Mouse (Mus musculus): ENCODE data around the gene Itga11. TPM values are rescaled to one million over a fixed set of nuclear protein-coding genes. Genes with fewer than 3 reads are reported as not detected.
A peak's percentile ranks its signal among the peaks of the same experiment; 100 is the strongest.

Gene Itga11
- total and polyA plus RNA-seq, 3 experiments = 0.04 to 0.31 (median 0.04) TPM

DNA sequence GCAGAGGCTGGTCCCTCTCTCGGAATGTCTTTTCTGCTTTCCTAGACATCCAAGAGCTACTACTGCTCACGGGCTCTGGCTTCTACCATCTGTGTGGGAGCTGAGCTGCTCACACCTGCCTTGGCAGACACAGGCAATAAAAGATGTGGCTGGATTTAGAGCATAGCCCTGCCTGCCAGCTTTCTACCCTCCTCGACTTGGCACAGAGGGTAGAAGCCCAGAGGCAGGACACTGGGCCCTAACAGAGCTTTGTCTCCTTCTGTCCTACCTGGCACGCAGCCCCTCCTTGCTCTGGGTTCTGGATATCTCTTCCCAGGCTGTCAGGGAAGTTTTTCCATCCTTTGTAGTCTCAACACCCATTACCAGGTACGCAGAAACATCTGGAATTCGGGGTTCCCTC lies 45.1 kb downstream of the Itga11 start:
- Histone ChIP-seq H3K79me2 (replicated peaks; ENCODE audit: control insufficient read depth, extremely low read depth, insufficient read depth, poor library complexity, severe bottlenecking) (no peaks in the 10 kb centered on the region), H3K27ac (ENCODE audit: insufficient read depth, low read depth) (no peak overlapping the region), H3K9me3 (replicated peaks; ENCODE audit: low read length) (no peaks in the 10 kb centered on the region), H3K9ac (ENCODE audit: insufficient read depth, low read depth) (no peak overlapping the region), H3K36me3 (replicated peaks in 1 of 2; ENCODE audit: control insufficient read depth in 1 of 2, insufficient read depth in 1 of 2, low read length in 1 of 2) (no peaks in the 10 kb centered on the region), H3K4me1 (ENCODE audit: control insufficient read depth in 1 of 2, insufficient read depth in 2 of 2) (peaks cover 4 to 10% of the 10 kb centered on the region in 2 experiments; a peak in 3 of 4 replicates), H3K4me3 (replicated peaks in 1 of 3; ENCODE audit: low read depth in 2 of 3, low read length in 2 of 3, poor library complexity in 1 of 3) (no peak overlapping the region), H3K27me3 (replicated peaks) (peaks cover 5% of the 10 kb centered on the region), H3K4me2 (ENCODE audit: insufficient read depth, low read depth, poor library complexity, severe bottlenecking) (no peak overlapping the region)
- dilution Hi-C loops (cut with MboI; ENCODE audit: extremely low pct_ligation_motif_present, extremely low pct_unique_long_range_greater_than_20kb, low sequenced_read_pairs) (no loop called here), in situ Hi-C loops (cut with MboI; ENCODE audit: low pct_ligation_motif_present, low pct_unique_long_range_greater_than_20kb, low sequenced_read_pairs) (no loop called here)
- TF ChIP-seq USF1 (IDR thresholded peaks at IDR 0.05; ENCODE audit: low read depth, low read length) (no peak), MYC (IDR thresholded peaks at IDR 0.05; ENCODE audit: low read depth, low read length) (no peak)
- no peak for DNase-seq (ENCODE audit: extremely low read depth)

DNA sequence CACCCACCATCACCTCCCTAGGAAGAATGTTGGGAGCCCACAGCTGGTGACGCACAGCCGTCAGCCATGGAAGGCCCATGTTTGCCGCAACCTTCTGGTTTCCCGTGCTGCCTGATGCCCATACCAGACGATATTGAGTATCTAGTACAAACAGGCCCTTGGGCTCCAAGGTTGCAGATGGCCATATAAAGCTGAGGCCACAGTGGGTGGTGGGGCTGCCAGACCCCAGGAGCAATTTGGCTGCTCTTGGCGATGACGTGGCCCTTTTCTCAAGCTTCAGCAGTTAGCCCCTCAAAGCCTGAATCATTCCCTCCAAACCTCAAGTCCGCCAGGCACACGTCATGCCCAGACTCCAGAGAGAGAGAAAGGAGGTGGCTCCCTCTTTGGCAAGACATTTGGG lies 46.5 kb downstream of the Itga11 start:
- no peak overlapping the region for H3K9ac ChIP-seq (ENCODE audit: insufficient read depth, low read depth)
- dilution Hi-C loops (cut with MboI; ENCODE audit: extremely low pct_ligation_motif_present, extremely low pct_unique_long_range_greater_than_20kb, low sequenced_read_pairs) = no loop called here
- H3K27me3 ChIP-seq (replicated peaks) = peaks cover 4% of the 10 kb centered on the region

DNA sequence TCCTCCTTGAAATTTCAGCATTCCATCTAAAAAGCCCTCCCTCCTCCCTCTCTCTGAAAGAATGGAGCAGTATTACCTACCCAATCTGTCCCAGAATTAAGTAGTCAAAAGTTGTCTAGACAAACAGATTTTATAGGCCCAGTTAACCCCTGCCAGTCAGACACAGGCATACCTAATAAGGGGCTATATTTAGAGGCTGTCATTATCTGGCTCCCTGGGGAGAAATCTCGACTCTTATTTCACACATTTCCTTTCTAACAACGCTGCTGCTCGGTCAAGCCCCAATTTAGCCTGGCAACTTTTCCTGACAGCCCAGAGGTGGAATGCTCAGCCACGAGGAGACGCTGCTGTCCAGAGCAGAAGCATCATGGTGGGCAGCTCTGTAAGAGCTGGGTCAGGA lies 47.6 kb downstream of the Itga11 start:
- H3K4me1 ChIP-seq (ENCODE audit: control insufficient read depth in 1 of 2, insufficient read depth in 2 of 2) = peaks cover 4 to 10% of the 10 kb centered on the region in 2 experiments; a peak in 3 of 4 replicates
- no peaks in the 10 kb centered on the region for H3K79me2 ChIP-seq (replicated peaks; ENCODE audit: control insufficient read depth, extremely low read depth, insufficient read depth, poor library complexity, severe bottlenecking)
- no peak overlapping the region for H3K9ac ChIP-seq (ENCODE audit: insufficient read depth, low read depth)
- H3K27ac ChIP-seq (ENCODE audit: insufficient read depth, low read depth) = no peak overlapping the region
- in situ Hi-C loops (cut with MboI; ENCODE audit: low pct_ligation_motif_present, low pct_unique_long_range_greater_than_20kb, low sequenced_read_pairs) = no loop called here
- no peak overlapping the region for H3K4me3 ChIP-seq (replicated peaks in 1 of 3; ENCODE audit: low read depth in 2 of 3, low read length in 2 of 3, poor library complexity in 1 of 3)
- no peak overlapping the region for H3K4me2 ChIP-seq (ENCODE audit: insufficient read depth, low read depth, poor library complexity, severe bottlenecking)
- peaks cover 6% of the 10 kb centered on the region for H3K27me3 ChIP-seq (replicated peaks)
- DNase-seq (ENCODE audit: extremely low read depth) = peak; percentile 46
- dilution Hi-C loops (cut with MboI; ENCODE audit: extremely low pct_ligation_motif_present, extremely low pct_unique_long_range_greater_than_20kb, low sequenced_read_pairs) = no loop called here
- H3K36me3 ChIP-seq (replicated peaks in 1 of 2; ENCODE audit: control insufficient read depth in 1 of 2, insufficient read depth in 1 of 2, low read length in 1 of 2) = no peaks in the 10 kb centered on the region
- no peak for TF ChIP-seq RAD21 (IDR thresholded peaks at IDR 0.05; ENCODE audit: low read depth, low read length)
- no peak for TF ChIP-seq ZKSCAN1 (IDR thresholded peaks at IDR 0.05; ENCODE audit: borderline replicate concordance, low read depth, low read length)
- no peak for TF ChIP-seq ZNF384 (IDR thresholded peaks at IDR 0.05; ENCODE audit: low read depth, low read length)
- TF ChIP-seq TCF12 (IDR thresholded peaks at IDR 0.05; ENCODE audit: low read depth, low read length) = no peak
- TF ChIP-seq POLR2A (IDR thresholded peaks at IDR 0.05; ENCODE audit: low read depth, low read length) = no peak
- no peak for TF ChIP-seq BHLHE40 (IDR thresholded peaks at IDR 0.05; ENCODE audit: low read depth, low read length)
- no peak for TF ChIP-seq SMC3 (IDR thresholded peaks at IDR 0.05; ENCODE audit: low read depth, low read length)
- no peak for TF ChIP-seq CTCF (conservative IDR thresholded peaks at IDR 0.05 in 1 of 2, IDR thresholded peaks at IDR 0.05 in 1 of 2; ENCODE audit: low read depth in 2 of 2, low read length in 2 of 2)
- no peak for TF ChIP-seq ZMIZ1 (IDR thresholded peaks at IDR 0.05; ENCODE audit: low read depth, low read length)
- no peak for TF ChIP-seq EP300 (IDR thresholded peaks at IDR 0.05; ENCODE audit: low read length)
- no peak for TF ChIP-seq USF1 (IDR thresholded peaks at IDR 0.05; ENCODE audit: low read depth, low read length)
- no peak for TF ChIP-seq NRF1 (IDR thresholded peaks at IDR 0.05; ENCODE audit: low read depth, low read length)
- no peak for TF ChIP-seq MYC (IDR thresholded peaks at IDR 0.05; ENCODE audit: low read depth, low read length)
- TF ChIP-seq SIN3A (IDR thresholded peaks at IDR 0.05; ENCODE audit: low read length) = no peak
- no peak for TF ChIP-seq E2F4 (IDR thresholded peaks at IDR 0.05; ENCODE audit: insufficient replicate concordance, low read depth, low read length)
- TF ChIP-seq PAX5 (IDR thresholded peaks at IDR 0.05; ENCODE audit: low read length) = no peak
- H3K9me3 ChIP-seq (replicated peaks; ENCODE audit: low read length) = no peaks in the 10 kb centered on the region

More for the DNA sequence above, 46.5 kb downstream of the Itga11 start:
- H3K79me2 ChIP-seq (replicated peaks; ENCODE audit: control insufficient read depth, extremely low read depth, insufficient read depth, poor library complexity, severe bottlenecking) = no peaks in the 10 kb centered on the region
- peaks cover 4 to 10% of the 10 kb centered on the region in 2 experiments; a peak in 3 of 4 replicates for H3K4me1 ChIP-seq (ENCODE audit: control insufficient read depth in 1 of 2, insufficient read depth in 2 of 2)
- no peak for DNase-seq (ENCODE audit: extremely low read depth)
- H3K36me3 ChIP-seq (replicated peaks in 1 of 2; ENCODE audit: control insufficient read depth in 1 of 2, insufficient read depth in 1 of 2, low read length in 1 of 2) = no peaks in the 10 kb centered on the region
- H3K4me3 ChIP-seq (replicated peaks in 1 of 3; ENCODE audit: low read depth in 2 of 3, low read length in 2 of 3, poor library complexity in 1 of 3) = no peak overlapping the region
- in situ Hi-C loops (cut with MboI; ENCODE audit: low pct_ligation_motif_present, low pct_unique_long_range_greater_than_20kb, low sequenced_read_pairs) = no loop called here
- H3K9me3 ChIP-seq (replicated peaks; ENCODE audit: low read length) = no peaks in the 10 kb centered on the region
- TF ChIP-seq TCF12 (IDR thresholded peaks at IDR 0.05; ENCODE audit: low read depth, low read length) (no peak), CHD2 (IDR thresholded peaks at IDR 0.05; ENCODE audit: low read length) (no peak), EP300 (IDR thresholded peaks at IDR 0.05; ENCODE audit: low read length) (no peak), JUN (IDR thresholded peaks at IDR 0.05; ENCODE audit: insufficient read depth, low read depth, low read length) (no peak)
- no peak overlapping the region for H3K4me2 ChIP-seq (ENCODE audit: insufficient read depth, low read depth, poor library complexity, severe bottlenecking)
- H3K27ac ChIP-seq (ENCODE audit: insufficient read depth, low read depth) = no peak overlapping the region

Measured in CH12.LX (cell line).